Mouse (Mus musculus) megakaryocyte, embryonic 14.5 days (primary cell): ENCODE data around the gene Hist2h2be.

Experiments
- FLI1 ChIP-seq: IDR thresholded peaks from 2 replicates; pipeline ENCODE4 v1.6.1; 2012; ENCODE audit warnings: low read length, inconsistent platforms, mixed read lengths
- GATA1 ChIP-seq: IDR thresholded peaks from 3 replicates; pipeline ENCODE4 v1.6.1; 2012; ENCODE audit warnings: mixed read lengths, low read length, inconsistent platforms, borderline replicate concordance

- no peak for TF ChIP-seq GATA1
- TF ChIP-seq FLI1, result no peak
Observed at GRCm38 (mm10) chr3:96178427-96178826, 42.5 kb upstream of the Hist2h2be start.
